Mouse (Mus musculus) C2C12 (cell line): ENCODE measurements around the gene Gm15217. TPM values are rescaled to one million over a fixed set of nuclear protein-coding genes. Genes with fewer than 3 reads are reported as not detected.

ENCODE experiments used
- H3K27me3 ChIP-seq: one replicate; pipeline ENCODE4 v1.6.1; 2011; ENCODE audit not compliant: control insufficient read depth, insufficient read depth, insufficient read length
- H3K36me3 ChIP-seq: one replicate; pipeline ENCODE4 v1.6.1; 2011; ENCODE audit not compliant: control insufficient read depth, insufficient read depth
- H3K4me3 ChIP-seq: one replicate; pipeline ENCODE4 v1.5.1; 2011; ENCODE audit warnings: mild to moderate bottlenecking, control low read depth; ENCODE audit not compliant: poor library complexity, insufficient read depth, severe bottlenecking
- H3K79me2 ChIP-seq: one replicate; pipeline ENCODE4 v1.6.1; 2011; ENCODE audit not compliant: control insufficient read depth, insufficient read depth
- H3K79me3 ChIP-seq: one replicate; pipeline ENCODE4 v1.6.1; 2011; ENCODE audit warnings: low read depth, control low read depth
- H3ac ChIP-seq: one replicate; pipeline ENCODE3; 2011; ENCODE audit warnings: low read depth; ENCODE audit not compliant: control insufficient read depth, insufficient read length
- CEBPB ChIP-seq: IDR thresholded peaks from one replicate; pipeline ENCODE4 v1.6.1; 2011; ENCODE audit warnings: low read depth, mild to moderate bottlenecking, control low read depth, moderate library complexity
- CTCF ChIP-seq: IDR thresholded peaks from one replicate; pipeline ENCODE4 v1.5.1; 2011; ENCODE audit not compliant: control insufficient read depth, insufficient read depth, insufficient read length
- FOSL1 ChIP-seq: IDR thresholded peaks from one replicate; pipeline ENCODE4 v1.8.0; 2011; ENCODE audit warnings: mild to moderate bottlenecking, low read length; ENCODE audit not compliant: poor library complexity, insufficient read depth, severe bottlenecking
- MAX ChIP-seq: IDR thresholded peaks from one replicate; pipeline ENCODE4 v1.6.1; 2011; ENCODE audit warnings: mild to moderate bottlenecking, control low read depth
- MYOD1 ChIP-seq: IDR thresholded peaks from one replicate; pipeline ENCODE4 v1.6.1; 2011; ENCODE audit warnings: low read depth; ENCODE audit not compliant: control insufficient read depth, insufficient read length
- MYOG ChIP-seq: IDR thresholded peaks from one replicate; pipeline ENCODE4 v1.6.1; 2011; ENCODE audit not compliant: control insufficient read depth, insufficient read length; ENCODE audit errors: extremely low read depth
- USF1 ChIP-seq: IDR thresholded peaks from one replicate; pipeline ENCODE4 v1.6.1; 2011; ENCODE audit warnings: low read depth, mild to moderate bottlenecking, control low read depth, moderate library complexity
- polyA plus RNA-seq: library from polyadenylated mRNA; unstranded; fragments of >200 nt; fragmentation: generic; extraction: Trizol; gene quantifications from one replicate; pipeline ENCODE4 v1.2.1, GENCODE M21; 2012; ENCODE audit warnings: missing spikeins

Gm15217 gene
- polyA plus RNA-seq, 1 experiment = not detected

DNA sequence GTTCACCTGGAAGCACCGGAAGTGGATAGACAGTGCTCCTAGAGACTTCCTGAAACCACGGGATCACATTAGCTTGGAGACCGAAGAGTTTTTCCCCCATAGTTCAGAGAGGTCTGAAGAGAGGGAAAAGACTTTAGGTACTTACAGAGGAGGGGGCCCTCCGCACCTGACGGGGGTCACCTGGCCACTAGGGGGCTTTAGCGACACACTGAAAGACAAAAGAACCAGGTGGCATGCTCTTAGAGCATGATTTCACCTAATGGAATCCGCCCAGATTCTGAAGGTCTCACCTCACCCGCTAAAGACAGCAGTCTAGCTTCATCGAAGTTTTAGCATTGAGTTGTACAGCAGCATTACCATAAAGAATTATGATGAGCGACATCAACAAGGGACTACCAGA is 16.0 kb upstream of the Gm15217 start:
- H3K79me2 ChIP-seq = no peaks in the 10 kb centered on the region
- TF ChIP-seq MAX (no peak), MYOD1 (no peak), CEBPB (no peak)
- no peak overlapping the region for H3ac ChIP-seq
- H3K79me3 ChIP-seq = no peaks in the 10 kb centered on the region
- no peak overlapping the region for H3K4me3 ChIP-seq
- no peaks in the 10 kb centered on the region for H3K36me3 ChIP-seq
- H3K27me3 ChIP-seq = no peaks in the 10 kb centered on the region

- Histone ChIP-seq H3K79me3 (no peaks in the 10 kb centered on the region), H3K79me2 (no peaks in the 10 kb centered on the region), H3K36me3 (no peaks in the 10 kb centered on the region), H3K4me3 (no peak overlapping the region), H3K27me3 (no peaks in the 10 kb centered on the region), H3ac (no peak overlapping the region)
- TF ChIP-seq FOSL1 = no peak
- TF ChIP-seq CEBPB = no peak
- TF ChIP-seq MYOD1 = no peak
- TF ChIP-seq CTCF = no peak
Measured at GRCm38 (mm10) chr14:46372452-46372851, 6.8 kb upstream of the Gm15217 start.

DNA sequence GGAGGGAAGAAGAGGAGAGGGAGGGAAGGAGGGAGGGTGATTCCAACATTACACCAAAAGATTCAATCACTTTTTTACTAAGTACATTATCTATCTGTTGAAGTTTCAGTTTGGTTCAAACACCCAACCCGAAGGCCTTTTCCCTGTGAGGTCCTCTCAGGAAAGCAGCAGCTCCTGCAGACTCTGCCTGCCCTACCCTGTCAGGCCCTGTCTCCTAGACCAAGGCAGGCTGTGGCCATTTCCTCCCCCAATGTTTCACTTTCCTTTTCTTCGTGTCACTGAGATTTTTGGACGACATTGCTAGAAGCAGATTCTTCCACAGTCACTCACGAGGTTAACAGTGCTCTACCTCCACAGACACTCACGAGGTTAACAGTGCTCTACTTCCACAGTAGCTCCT is 3.4 kb upstream of the Gm15217 start:
- Histone ChIP-seq H3ac (no peak overlapping the region), H3K79me2 (no peaks in the 10 kb centered on the region), H3K27me3 (no peaks in the 10 kb centered on the region), H3K36me3 (no peaks in the 10 kb centered on the region), H3K79me3 (no peaks in the 10 kb centered on the region), H3K4me3 (no peak overlapping the region)
- TF ChIP-seq CTCF (no peak), FOSL1 (no peak), MYOG (no peak), MAX (no peak), MYOD1 (no peak), CEBPB (no peak)

DNA sequence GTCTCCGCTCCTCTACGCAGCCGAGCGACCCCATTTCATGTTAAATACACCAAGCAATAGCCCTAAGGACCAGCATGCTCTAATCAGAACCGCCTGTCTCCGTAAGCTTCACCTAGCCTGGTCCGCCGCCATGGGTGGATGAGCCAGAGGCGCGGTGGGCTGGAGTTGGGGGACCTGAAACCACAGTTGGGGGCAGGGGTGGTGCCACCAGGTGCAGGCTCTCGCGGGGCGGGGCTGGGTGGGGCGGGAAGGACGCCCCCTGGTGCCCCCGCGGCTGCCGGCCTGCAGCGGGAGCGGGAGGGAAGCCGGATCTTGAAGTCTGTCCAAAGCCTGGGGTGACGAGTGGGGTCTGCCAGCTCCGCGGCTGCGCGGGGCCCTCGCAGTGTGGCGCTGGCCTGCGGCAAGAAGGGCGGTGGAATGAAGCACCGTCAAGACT is 1.1 kb downstream of the Gm15217 start:
- H3K27me3 ChIP-seq = no peaks in the 10 kb centered on the region
- no peak overlapping the region for H3ac ChIP-seq
- no peaks in the 10 kb centered on the region for H3K36me3 ChIP-seq
- TF ChIP-seq CEBPB (no peak), FOSL1 (no peak), MYOG (no peak), MYOD1 (no peak), MAX (no peak), USF1 (no peak), CTCF (no peak)
- no peak overlapping the region for H3K4me3 ChIP-seq
- H3K79me2 ChIP-seq = no peaks in the 10 kb centered on the region
- H3K79me3 ChIP-seq = no peaks in the 10 kb centered on the region

DNA sequence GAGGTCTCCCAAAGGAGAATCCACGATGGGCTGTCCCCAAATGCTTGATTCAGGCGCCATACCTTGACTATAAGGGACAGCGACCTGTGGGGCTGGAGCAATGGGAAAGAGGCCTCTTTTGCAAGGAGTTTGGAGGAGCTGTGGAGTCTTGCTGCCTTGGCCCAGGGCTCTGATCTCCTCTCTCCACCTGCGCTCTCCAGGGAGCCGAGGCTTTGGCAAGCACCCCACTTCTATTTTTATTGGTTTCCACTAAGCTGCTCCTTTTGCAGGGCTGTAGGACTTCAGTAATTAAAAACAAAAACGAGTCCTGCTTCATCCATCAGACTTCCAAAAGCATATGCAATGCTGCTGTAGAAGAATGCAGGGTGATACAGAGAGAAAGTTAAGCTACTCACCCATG is 2.2 kb downstream of the Gm15217 start:
- Histone ChIP-seq H3K79me3 (no peaks in the 10 kb centered on the region), H3K27me3 (peaks cover 10% of the 10 kb centered on the region), H3K36me3 (no peaks in the 10 kb centered on the region), H3K4me3 (no peak overlapping the region), H3ac (no peak overlapping the region), H3K79me2 (no peaks in the 10 kb centered on the region)
- TF ChIP-seq MYOD1 (no peak), CTCF (no peak), CEBPB (no peak), MAX (no peak), MYOG (no peak), FOSL1 (no peak), USF1 (no peak)

- Histone ChIP-seq H3K79me2 (no peaks in the 10 kb centered on the region), H3K79me3 (no peaks in the 10 kb centered on the region), H3K27me3 (peaks cover 38% of the 10 kb centered on the region), H3K36me3 (no peaks in the 10 kb centered on the region), H3ac (no peak overlapping the region), H3K4me3 (no peak overlapping the region)
- TF ChIP-seq MYOD1 = no peak
- no peak for TF ChIP-seq CEBPB
- no peak for TF ChIP-seq MAX
- TF ChIP-seq FOSL1 = no peak
- TF ChIP-seq USF1 = no peak
- TF ChIP-seq MYOG = no peak
- TF ChIP-seq CTCF = no peak
Measured at GRCm38 (mm10) chr14:46384946-46385691, 5.9 kb downstream of the Gm15217 start.
